Mouse (Mus musculus) embryonic fibroblast, embryonic 13.5 days (primary cell): ENCODE data around the gene Hnrnpl. TPM values are rescaled to one million over a fixed set of nuclear protein-coding genes. Genes with fewer than 3 reads are reported as not detected.

Source experiments
- H3K27ac ChIP-seq: 2 replicates; pipeline ENCODE4 v1.5.1; 2012; ENCODE audit warnings: low read length, control low read depth, inconsistent platforms; ENCODE audit not compliant: insufficient read depth
- H3K4me1 ChIP-seq: 2 replicates; pipeline ENCODE4 v1.6.1; 2011; ENCODE audit warnings: low read length; ENCODE audit not compliant: control insufficient read depth, insufficient read depth
- H3K4me3 ChIP-seq: 2 replicates; pipeline ENCODE4 v1.5.1; 2011; ENCODE audit warnings: mild to moderate bottlenecking, control low read depth, low read length; ENCODE audit not compliant: insufficient read depth
- CTCF ChIP-seq: IDR thresholded peaks from 2 replicates; pipeline ENCODE4 v1.5.1; 2011; ENCODE audit warnings: mild to moderate bottlenecking, control low read depth, low read length, moderate library complexity, borderline replicate concordance; ENCODE audit not compliant: insufficient read depth
- POLR2A ChIP-seq: IDR thresholded peaks from 2 replicates; pipeline ENCODE4 v1.6.1; 2011; ENCODE audit warnings: low read depth, mild to moderate bottlenecking, control low read depth, low read length, moderate library complexity
- polyA plus RNA-seq: library from polyadenylated mRNA; stranded (reverse); fragments of >200 nt; gene quantifications from 2 replicates; pipeline ENCODE4 v1.2.4, GENCODE M21; 2011; ENCODE audit warnings: low read depth; ENCODE audit not compliant: missing spikeins, insufficient read length

Hnrnpl gene
- polyA plus RNA-seq, 1 experiment = 496 TPM

DNA sequence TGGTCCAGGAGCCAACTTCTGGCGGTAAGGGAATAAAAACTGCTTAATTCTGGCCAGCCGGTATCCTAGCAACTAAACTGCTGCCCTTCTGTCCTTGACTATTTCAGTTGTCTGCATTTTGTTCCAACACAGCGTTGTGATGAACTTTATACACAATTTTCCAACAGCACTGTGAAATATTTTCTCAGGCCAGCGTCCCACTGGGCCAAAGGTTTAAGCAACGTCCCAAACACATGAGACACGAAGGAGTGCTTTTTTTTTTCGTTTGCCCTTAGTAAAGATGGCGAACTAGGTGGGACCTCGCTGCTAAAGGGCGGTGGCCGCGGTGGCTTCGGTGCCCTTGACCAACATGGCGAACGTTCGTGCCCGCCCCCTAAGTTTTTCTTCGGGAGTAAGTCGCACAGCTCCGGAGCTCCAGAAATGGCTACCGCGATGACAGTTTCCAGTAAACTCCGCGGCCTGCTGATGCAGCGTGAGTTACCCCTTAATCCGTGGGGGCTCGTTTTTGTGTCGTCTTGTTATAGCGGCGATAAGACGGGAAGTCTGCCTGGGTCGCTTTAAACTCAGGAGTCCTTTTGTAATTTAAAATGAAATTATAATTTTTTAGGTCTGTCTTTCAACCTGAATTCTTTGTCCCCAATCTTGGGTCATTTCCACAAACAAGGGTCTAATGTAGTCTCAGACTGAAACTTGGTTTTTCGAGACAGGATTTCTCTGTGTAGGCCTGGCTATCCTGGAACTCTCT lies 16.8 kb downstream of the Hnrnpl start, which contains the start of gene Ech1:
Gene Ech1 (plus strand): TSS at position 277 of the 745 bp plus-strand sequence.
- Histone ChIP-seq H3K27ac (peak within 1 kb of the TSS; percentile 88), H3K4me1 (peaks cover 18% of the 10 kb centered on the region), H3K4me3 (peak within 1 kb of the TSS; percentile 51)
- TF ChIP-seq CTCF (no peak), POLR2A (peak; percentile 79)

DNA sequence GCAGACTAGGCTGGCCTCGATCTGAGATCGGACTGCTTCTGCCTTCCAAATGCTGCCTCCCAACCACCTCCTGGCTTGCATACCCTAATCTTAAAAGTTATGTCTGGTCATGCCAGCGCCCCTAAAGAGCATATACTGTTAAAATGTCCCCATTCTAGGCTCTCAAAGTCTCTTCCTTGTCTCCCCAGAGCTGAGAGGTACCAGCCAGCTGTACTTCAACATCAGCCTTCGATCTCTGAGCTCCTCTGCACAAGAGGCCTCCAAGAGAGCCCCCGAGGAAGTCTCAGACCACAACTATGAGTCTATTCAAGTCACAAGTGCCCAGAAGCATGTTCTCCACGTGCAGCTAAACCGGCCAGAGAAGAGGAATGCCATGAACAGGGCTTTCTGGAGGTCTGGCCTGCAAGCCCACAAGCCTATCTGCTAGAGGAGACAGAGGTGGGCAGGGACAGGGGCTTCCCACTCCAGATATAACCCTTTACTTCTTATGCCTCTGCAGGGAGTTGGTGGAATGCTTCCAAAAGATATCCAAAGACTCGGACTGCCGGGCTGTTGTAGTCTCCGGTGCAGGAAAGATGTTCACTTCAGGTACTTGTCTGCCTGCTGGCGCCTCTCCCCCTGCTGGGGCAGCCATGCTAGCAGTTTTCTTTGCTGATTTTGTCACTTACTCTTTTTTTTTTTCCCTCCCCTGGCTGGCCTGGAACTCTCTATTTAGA lies 17.5 kb downstream of the Hnrnpl start:
- peak overlapping the region; percentile 84 for H3K27ac ChIP-seq
- peak overlapping the region; percentile 51 for H3K4me3 ChIP-seq
- peaks cover 11% of the 10 kb centered on the region for H3K4me1 ChIP-seq
- TF ChIP-seq POLR2A (peak; percentile 36; the same call in 1 of the 2 replicates), CTCF (no peak)

DNA sequence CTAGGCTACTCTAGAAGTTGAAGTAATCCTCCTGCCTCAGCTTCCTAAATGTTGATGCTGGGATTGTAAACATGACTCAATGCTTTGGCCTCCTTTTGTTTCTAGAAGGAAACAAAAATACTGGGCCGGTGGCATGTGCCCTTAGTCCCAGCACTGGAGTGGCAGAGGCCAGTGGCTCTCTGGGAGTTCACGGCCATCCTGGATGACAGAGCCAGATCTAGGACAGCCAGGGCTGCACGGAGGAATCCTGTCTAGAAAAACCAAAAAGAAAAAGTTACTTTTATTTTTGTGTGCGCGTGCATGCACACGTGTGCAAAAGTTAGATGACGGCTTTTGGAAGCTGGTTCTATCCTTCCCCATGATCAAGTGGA lies 18.0 kb downstream of the Hnrnpl start:
- Histone ChIP-seq H3K4me1 (peaks cover 9% of the 10 kb centered on the region; the same call in 1 of the 2 replicates), H3K27ac (peak overlapping the region; percentile 84; the same call in 1 of the 2 replicates), H3K4me3 (no peak overlapping the region)
- TF ChIP-seq POLR2A (no peak), CTCF (no peak)

DNA sequence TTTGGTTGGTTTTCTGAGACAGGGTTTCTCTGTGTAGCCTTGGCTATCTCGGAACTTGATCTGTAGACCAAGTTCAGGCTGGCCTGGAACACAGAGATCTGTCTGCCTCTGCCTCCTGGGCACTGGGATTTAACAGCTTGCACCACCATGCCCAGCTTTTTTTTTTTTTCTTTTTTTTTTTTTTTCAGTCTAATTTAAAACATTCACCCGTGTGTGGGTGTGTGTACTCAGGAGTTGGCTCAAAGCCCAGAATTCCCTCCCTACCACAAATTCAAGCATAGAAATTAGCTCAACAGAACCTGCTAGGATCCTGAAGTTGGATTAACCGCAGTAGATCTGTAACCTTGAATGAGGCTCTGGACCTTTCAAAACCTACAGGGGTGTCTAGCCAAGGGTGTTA lies 19.0 kb downstream of the Hnrnpl start:
- Histone ChIP-seq H3K4me3 (no peak overlapping the region), H3K27ac (no peak overlapping the region), H3K4me1 (peaks cover 6% of the 10 kb centered on the region; the same call in 1 of the 2 replicates)
- no peak for TF ChIP-seq CTCF
- no peak for TF ChIP-seq POLR2A

DNA sequence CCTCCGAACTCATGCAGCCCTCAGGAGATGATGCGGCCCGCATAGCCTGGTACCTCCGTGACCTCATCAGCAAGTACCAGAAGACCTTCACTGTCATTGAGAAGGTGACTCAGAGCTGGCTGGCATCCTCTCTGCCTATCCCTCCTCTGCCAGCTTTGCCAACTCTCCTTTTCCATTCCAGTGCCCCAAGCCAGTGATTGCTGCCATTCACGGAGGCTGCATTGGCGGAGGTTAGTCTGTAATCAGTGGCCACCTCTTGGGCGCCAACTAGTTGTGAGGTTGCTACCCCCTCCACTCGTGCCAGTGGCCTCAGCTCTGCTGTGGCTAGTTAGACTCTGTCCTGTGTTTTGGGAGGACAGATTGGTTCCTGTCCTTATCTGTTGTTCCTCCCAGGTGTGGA lies 21.5 kb downstream of the Hnrnpl start:
- Histone ChIP-seq H3K4me1 (peaks cover 4% of the 10 kb centered on the region; the same call in 1 of the 2 replicates), H3K4me3 (no peak overlapping the region), H3K27ac (no peak overlapping the region)
- TF ChIP-seq POLR2A (no peak), CTCF (no peak)

DNA sequence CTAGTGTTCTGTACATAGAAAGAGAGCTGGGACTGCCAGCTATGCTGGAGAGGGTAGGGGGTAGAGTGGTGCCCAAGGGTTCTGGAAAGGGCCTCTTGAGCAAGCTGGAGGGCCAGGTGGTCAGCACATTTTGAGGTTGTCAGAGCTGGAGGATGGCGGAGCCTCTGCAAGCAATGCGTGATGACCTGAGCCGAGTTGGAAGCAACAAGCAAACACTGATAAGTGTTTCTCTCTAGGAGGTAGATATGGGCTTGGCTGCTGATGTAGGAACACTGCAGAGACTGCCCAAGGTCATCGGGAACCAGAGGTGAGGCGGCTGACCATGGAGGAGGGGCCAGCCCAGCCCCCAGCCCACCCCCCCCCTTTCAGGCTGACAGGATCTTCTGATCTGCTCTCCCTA lies 22.6 kb downstream of the Hnrnpl start:
- TF ChIP-seq CTCF (no peak), POLR2A (no peak)
- Histone ChIP-seq H3K27ac (no peak overlapping the region), H3K4me1 (peaks cover under 1% of the 10 kb centered on the region; the same call in 1 of the 2 replicates), H3K4me3 (no peak overlapping the region)

DNA sequence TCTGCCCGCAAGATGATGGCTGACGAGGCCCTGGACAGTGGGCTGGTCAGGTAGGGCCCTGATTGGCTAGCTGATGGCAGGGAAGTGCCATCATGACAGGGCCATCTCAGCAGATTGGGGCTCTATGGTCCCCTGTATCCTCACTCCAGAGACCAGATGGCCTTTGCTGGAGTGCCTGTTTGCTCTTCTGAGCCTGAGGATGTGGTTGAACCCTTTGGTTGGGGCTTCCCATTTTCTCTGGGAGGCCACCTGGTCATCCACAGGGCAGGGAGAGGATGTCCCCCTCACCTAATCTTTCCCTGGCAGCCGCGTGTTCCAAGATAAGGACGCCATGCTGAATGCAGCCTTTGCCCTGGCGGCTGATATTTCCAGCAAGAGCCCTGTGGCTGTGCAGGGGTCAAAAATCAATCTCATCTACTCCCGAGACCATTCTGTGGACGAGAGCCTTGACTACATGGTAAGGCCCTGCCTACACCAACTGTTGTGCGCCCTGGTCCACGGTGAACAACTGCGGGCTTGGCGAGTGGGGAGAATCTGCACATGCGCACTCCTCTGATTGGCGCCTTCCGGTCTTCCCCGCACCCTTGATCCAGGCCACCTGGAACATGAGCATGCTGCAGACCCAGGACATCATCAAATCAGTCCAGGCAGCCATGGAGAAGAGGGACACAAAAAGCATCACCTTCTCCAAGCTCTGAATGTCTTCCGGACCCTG lies 23.2 kb downstream of the Hnrnpl start:
- no peaks in the 10 kb centered on the region for H3K4me1 ChIP-seq
- no peak for TF ChIP-seq POLR2A
- TF ChIP-seq CTCF = no peak
- no peak overlapping the region for H3K27ac ChIP-seq
- no peak overlapping the region for H3K4me3 ChIP-seq

DNA sequence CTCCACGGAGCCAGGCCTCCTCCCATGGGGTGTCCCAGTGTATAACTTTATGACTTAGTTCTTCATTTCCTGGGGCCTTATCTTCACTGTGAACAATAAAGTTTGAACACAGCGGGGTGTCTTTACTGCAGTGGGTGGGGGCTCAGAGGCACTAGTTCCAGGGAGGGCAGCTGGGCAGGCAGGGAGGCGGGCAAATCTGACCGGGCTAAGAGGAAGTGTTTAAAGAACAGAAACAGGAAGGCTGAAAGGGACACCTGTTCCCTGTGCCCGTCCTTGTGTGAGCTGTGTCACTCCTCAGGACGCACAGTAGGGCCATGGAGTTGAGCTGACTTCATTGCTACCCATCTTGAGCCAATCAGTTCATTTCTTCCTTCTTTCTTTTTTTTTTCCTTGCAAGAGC lies 23.8 kb downstream of the Hnrnpl start:
- TF ChIP-seq CTCF (no peak), POLR2A (no peak)
- H3K4me3 ChIP-seq = no peak overlapping the region

DNA sequence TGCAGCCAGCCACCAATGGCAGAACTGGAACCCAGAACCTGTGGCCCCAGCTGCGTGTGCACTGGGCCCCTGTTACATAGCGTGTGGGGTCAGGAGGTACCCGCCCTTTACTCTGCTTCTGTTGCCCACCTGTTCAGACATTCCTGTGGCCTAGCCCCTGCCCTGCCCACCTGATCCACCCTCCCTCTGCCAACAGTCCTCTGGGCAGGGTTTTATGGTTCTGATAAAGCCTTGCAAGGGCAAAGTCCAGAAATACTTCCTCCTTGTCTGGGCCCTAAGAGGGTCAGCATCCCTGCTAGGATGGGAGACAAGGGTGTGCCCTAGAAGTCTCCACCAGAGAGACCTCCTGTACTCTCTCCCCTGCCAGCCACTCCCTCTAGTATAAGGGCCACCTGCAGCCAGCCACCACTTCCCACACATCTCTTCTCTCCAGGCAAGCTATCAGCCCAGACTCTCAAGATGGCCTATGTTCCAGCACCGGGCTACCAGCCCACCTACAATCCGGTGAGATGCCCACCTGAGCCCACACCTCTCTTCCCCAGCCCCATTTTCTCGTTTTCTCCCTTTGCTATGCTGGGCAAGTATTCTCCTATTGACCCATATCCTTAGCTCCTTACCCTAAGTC lies 25.5 kb downstream of the Hnrnpl start, which contains the start of gene Lgals4:
Gene Lgals4 (plus strand): TSS at position 132 of the 625 bp plus-strand sequence.
- Histone ChIP-seq H3K27ac (no peak within 1 kb of the TSS), H3K4me3 (no peak within 1 kb of the TSS), H3K4me1 (no peaks in the 10 kb centered on the region)
- TF ChIP-seq CTCF = no peak
- TF ChIP-seq POLR2A = no peak

More for the DNA sequence above, 23.8 kb downstream of the Hnrnpl start:
- Histone ChIP-seq H3K4me1 (no peaks in the 10 kb centered on the region), H3K27ac (no peak overlapping the region)
